Mouse (Mus musculus): ENCODE measurements at regions not wholly inside any gene's neighbourhood (a gene's known extent, or its start where the extent isn't known, plus 50 kb on each side); places are given as distances from the start of the nearest gene placed in this dataset.
A peak's percentile ranks its signal among the peaks of the same experiment; 100 is the strongest.

DNA sequence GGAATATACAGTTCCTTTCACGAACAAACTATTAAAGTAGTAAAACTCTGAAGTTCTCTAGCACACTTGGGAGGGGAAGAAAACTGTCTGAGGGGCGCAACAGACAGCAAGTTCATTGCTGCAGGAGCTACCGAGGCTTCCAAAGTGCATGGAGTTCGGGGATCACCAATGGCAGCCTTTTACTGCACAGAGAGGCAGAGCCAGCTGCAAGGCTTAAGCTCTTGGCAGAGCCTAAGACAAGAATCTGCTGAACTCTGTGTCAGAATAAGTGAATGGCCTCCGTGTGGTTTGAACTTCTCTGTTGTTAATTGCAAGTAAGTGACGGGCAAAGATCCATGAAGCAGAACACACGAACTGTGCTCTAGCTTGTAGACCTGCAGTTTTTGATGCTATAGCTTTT is 656.2 kb downstream of the Slc16a7 start:
- H3K9me3 ChIP-seq (replicated peaks): peaks cover 5% of the 10 kb centered on the region; the same call in 1 of the 2 replicates
- WGBS (ENCODE audit: insufficient replicate concordance): 62% methylated on average over 7 of the region's 7 CpGs
- H3K36me3 ChIP-seq: no peaks in the 10 kb centered on the region
- H3K27me3 ChIP-seq: no peaks in the 10 kb centered on the region
- no peak overlapping the region for H3K4me3 ChIP-seq (replicated peaks)
- no peak overlapping the region for H3K4me2 ChIP-seq
- H3K4me1 ChIP-seq (replicated peaks): no peaks in the 10 kb centered on the region
- no peak overlapping the region for H3K9ac ChIP-seq
- ATAC-seq (ENCODE audit: low read depth) (no peak), DNase-seq (no peak)
- no peak overlapping the region for H3K27ac ChIP-seq

DNA sequence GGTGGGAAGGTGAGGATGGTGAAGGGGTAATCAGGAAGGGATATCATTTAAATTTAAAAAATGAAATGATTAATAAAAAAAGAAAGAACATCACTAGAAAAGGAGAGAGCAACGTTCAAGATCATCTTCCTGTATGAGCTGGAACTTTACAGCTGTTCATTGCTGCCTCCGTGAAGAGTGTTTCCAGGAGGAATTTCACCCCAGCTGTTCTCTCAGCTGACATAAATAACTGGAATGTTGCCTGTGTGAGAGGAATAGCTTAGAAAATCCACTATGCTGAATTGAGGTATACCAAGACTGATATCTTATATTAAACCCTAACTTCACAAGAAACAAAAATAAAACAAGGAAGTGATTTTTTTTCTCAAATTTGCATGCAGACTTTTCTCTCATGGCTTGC is 656.9 kb downstream of the Slc16a7 start:
- 77% methylated on average over 2 of the region's 2 CpGs for WGBS (ENCODE audit: insufficient replicate concordance)
- no peaks in the 10 kb centered on the region for H3K27me3 ChIP-seq
- H3K9ac ChIP-seq: no peak overlapping the region
- ATAC-seq (ENCODE audit: low read depth) (no peak), DNase-seq (no peak)
- H3K9me3 ChIP-seq (replicated peaks): peaks cover 5% of the 10 kb centered on the region; the same call in 1 of the 2 replicates
- H3K4me1 ChIP-seq (replicated peaks): no peaks in the 10 kb centered on the region
- H3K36me3 ChIP-seq: no peaks in the 10 kb centered on the region
- no peak overlapping the region for H3K4me2 ChIP-seq
- H3K27ac ChIP-seq: no peak overlapping the region
- H3K4me3 ChIP-seq (replicated peaks): no peak overlapping the region

DNA sequence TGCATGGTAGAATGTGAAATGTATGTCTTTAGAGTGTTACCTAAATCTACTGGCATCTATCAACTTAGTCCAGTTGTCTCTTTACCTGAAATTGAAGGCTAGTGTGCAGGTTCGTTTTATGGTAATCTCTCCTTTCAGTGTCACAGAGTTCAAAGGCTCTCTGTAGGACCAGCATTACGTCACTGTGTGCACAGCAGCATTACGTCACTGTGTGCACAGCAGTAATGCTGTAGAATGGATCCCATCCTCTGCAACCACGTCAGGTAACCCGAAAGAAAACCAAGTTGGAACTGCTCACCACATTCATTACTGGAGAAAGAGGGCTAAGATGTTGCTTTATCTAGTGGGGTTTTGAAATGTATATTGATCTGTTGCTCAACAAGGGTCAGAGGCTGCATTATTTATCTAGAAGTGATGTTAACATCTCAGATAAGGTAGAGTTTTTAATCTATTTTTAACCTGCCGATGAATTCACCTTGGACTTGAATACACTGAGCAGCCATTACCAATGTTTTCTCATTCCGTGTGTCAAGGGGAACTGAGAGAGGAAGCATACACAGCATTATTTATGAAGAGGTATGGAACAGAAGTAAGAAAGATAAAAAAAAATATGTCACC is 657.9 kb downstream of the Slc16a7 start:
- DNase-seq: no peak
- Histone ChIP-seq H3K27ac (no peak overlapping the region), H3K36me3 (no peaks in the 10 kb centered on the region), H3K4me2 (no peak overlapping the region), H3K4me1 (replicated peaks) (no peaks in the 10 kb centered on the region), H3K27me3 (no peaks in the 10 kb centered on the region), H3K4me3 (replicated peaks) (no peak overlapping the region), H3K9ac (no peak overlapping the region), H3K9me3 (replicated peaks) (peaks cover 5% of the 10 kb centered on the region; the same call in 1 of the 2 replicates)
- ATAC-seq (ENCODE audit: low read depth): 0 out of 2 replicates have a peak, but pooled peaks have one; percentile 57
- 61% methylated on average over 7 of the region's 7 CpGs for whole genome bisulfite sequencing (ENCODE audit: insufficient replicate concordance)

GRCm38 (mm10) chr10:124712647-124713046 is 676.6 kb downstream of the Slc16a7 start:
- Histone ChIP-seq H3K27me3 (no peaks in the 10 kb centered on the region), H3K4me2 (no peak overlapping the region), H3K36me3 (no peaks in the 10 kb centered on the region), H3K4me3 (replicated peaks) (no peak overlapping the region), H3K9me3 (replicated peaks) (peaks cover 3% of the 10 kb centered on the region; the same call in 1 of the 2 replicates), H3K9ac (no peak overlapping the region), H3K4me1 (replicated peaks) (no peaks in the 10 kb centered on the region), H3K27ac (no peak overlapping the region)
- WGBS (ENCODE audit: insufficient replicate concordance): 62% methylated on average over 3 of the region's 3 CpGs
- DNase-seq (no peak), ATAC-seq (ENCODE audit: low read depth) (no peak)

GRCm38 (mm10) chr10:124710954-124711353 is 678.3 kb downstream of the Slc16a7 start:
- H3K36me3 ChIP-seq: no peaks in the 10 kb centered on the region
- H3K4me1 ChIP-seq (replicated peaks): no peaks in the 10 kb centered on the region
- no peaks in the 10 kb centered on the region for H3K27me3 ChIP-seq
- DNase-seq (no peak), ATAC-seq (ENCODE audit: low read depth) (no peak)
- H3K9me3 ChIP-seq (replicated peaks): no peaks in the 10 kb centered on the region; the same call in 1 of the 2 replicates
- no peak overlapping the region for H3K4me2 ChIP-seq
- H3K4me3 ChIP-seq (replicated peaks): no peak overlapping the region
- 74% methylated on average over 3 of the region's 3 CpGs for WGBS (ENCODE audit: insufficient replicate concordance)
- no peak overlapping the region for H3K27ac ChIP-seq
- no peak overlapping the region for H3K9ac ChIP-seq

DNA sequence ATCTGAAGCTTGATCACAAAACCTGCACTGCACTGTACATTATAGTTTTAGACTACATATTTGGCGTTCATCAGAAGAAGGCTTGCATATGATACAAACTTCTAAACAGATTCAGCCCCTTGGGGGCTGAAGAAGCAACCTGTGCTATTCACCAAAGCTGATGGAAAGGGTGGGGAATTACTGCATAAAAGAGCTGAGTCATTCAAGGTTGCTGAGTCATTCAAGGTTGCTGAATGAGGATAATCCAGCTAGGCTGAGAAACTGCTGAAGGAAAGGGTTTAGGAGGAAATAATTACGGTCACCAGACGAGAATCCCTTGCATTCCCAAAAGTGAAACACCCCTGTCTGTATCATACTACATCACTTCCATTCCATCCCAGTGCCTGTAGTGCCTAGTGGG is 679.4 kb downstream of the Slc16a7 start:
- H3K27me3 ChIP-seq: no peaks in the 10 kb centered on the region
- DNase-seq (no peak), ATAC-seq (ENCODE audit: low read depth) (no peak)
- H3K36me3 ChIP-seq: no peaks in the 10 kb centered on the region
- no peaks in the 10 kb centered on the region for H3K4me1 ChIP-seq (replicated peaks)
- WGBS (ENCODE audit: insufficient replicate concordance): 52% methylated on average over 3 of the region's 3 CpGs
- H3K9me3 ChIP-seq (replicated peaks): no peaks in the 10 kb centered on the region; the same call in 1 of the 2 replicates
- H3K4me3 ChIP-seq (replicated peaks): no peak overlapping the region
- no peak overlapping the region for H3K27ac ChIP-seq
- no peak overlapping the region for H3K4me2 ChIP-seq
- H3K9ac ChIP-seq: no peak overlapping the region

- H3K27ac ChIP-seq: no peak overlapping the region
- H3K36me3 ChIP-seq: no peaks in the 10 kb centered on the region
- no peak overlapping the region for H3K9ac ChIP-seq
- no peak for ATAC-seq (ENCODE audit: low read depth)
- WGBS (ENCODE audit: insufficient replicate concordance): 36% methylated on average over 2 of the region's 2 CpGs
- no peak overlapping the region for H3K4me3 ChIP-seq (replicated peaks)
- H3K27me3 ChIP-seq: no peaks in the 10 kb centered on the region
- H3K4me2 ChIP-seq: no peak overlapping the region
- no peak for DNase-seq
- no peaks in the 10 kb centered on the region for H3K4me1 ChIP-seq (replicated peaks)
- H3K9me3 ChIP-seq (replicated peaks): no peaks in the 10 kb centered on the region; the same call in 1 of the 2 replicates
Observed at GRCm38 (mm10) chr10:124706642-124707041, 682.6 kb downstream of the Slc16a7 start.
